Mouse (Mus musculus): ENCODE measurements around the gene Cacna1e.

Gene Cacna1e

GRCm38 (mm10) chr1:154784862-154785261, 99.4 kb downstream of the Cacna1e start:
- DNase-seq (ENCODE audit: low read depth, low spot score) = no peak

GRCm38 (mm10) chr1:154783521-154783920, 100.8 kb downstream of the Cacna1e start:
- DNase-seq (ENCODE audit: low read depth, low spot score) = no peak

GRCm38 (mm10) chr1:154779908-154780514, 104.3 kb downstream of the Cacna1e start:
- DNase-seq (ENCODE audit: low read depth, low spot score) = no peak

- DNase-seq (ENCODE audit: low read depth, low spot score) = no peak
Measured at GRCm38 (mm10) chr1:154776344-154776743, 108.0 kb downstream of the Cacna1e start.

GRCm38 (mm10) chr1:154774468-154774867, 109.8 kb downstream of the Cacna1e start:
- DNase-seq (ENCODE audit: low read depth, low spot score) = no peak

- no peak for DNase-seq (ENCODE audit: low read depth, low spot score)
Measured at GRCm38 (mm10) chr1:154771111-154771510, 113.2 kb downstream of the Cacna1e start.

GRCm38 (mm10) chr1:154770542-154770941, 113.8 kb downstream of the Cacna1e start:
- no peak for DNase-seq (ENCODE audit: low read depth, low spot score)

GRCm38 (mm10) chr1:154763132-154763531, 121.2 kb downstream of the Cacna1e start:
- no peak for DNase-seq (ENCODE audit: low read depth, low spot score)

- DNase-seq (ENCODE audit: low read depth, low spot score) = no peak
Measured at GRCm38 (mm10) chr1:154752081-154752480, 132.2 kb downstream of the Cacna1e start.

GRCm38 (mm10) chr1:154748531-154748930, 135.8 kb downstream of the Cacna1e start:
- peak; percentile 59 for DNase-seq (ENCODE audit: low read depth, low spot score)

- DNase-seq (ENCODE audit: low read depth, low spot score) = no peak
Measured at GRCm38 (mm10) chr1:154745241-154745640, 139.1 kb downstream of the Cacna1e start.

- no peak for DNase-seq (ENCODE audit: low read depth, low spot score)
Measured at GRCm38 (mm10) chr1:154730411-154730961, 153.8 kb downstream of the Cacna1e start.

- DNase-seq (ENCODE audit: low read depth, low spot score) = peak; percentile 92
Measured at GRCm38 (mm10) chr1:154729269-154729980, 154.9 kb downstream of the Cacna1e start.

GRCm38 (mm10) chr1:154728682-154729081, 155.6 kb downstream of the Cacna1e start:
- DNase-seq (ENCODE audit: low read depth, low spot score) = no peak

GRCm38 (mm10) chr1:154727696-154728095, 156.6 kb downstream of the Cacna1e start:
- no peak for DNase-seq (ENCODE audit: low read depth, low spot score)

GRCm38 (mm10) chr1:154726361-154727161, 157.7 kb downstream of the Cacna1e start:
- DNase-seq (ENCODE audit: low read depth, low spot score) = no peak

- DNase-seq (ENCODE audit: low read depth, low spot score) = no peak
Measured at GRCm38 (mm10) chr1:154725356-154726320, 158.7 kb downstream of the Cacna1e start.

GRCm38 (mm10) chr1:154723537-154724286, 160.6 kb downstream of the Cacna1e start:
- peak; percentile 60 for DNase-seq (ENCODE audit: low read depth, low spot score)

GRCm38 (mm10) chr1:154723078-154723477, 161.2 kb downstream of the Cacna1e start:
- no peak for DNase-seq (ENCODE audit: low read depth, low spot score)

- DNase-seq (ENCODE audit: low read depth, low spot score) = no peak
Measured at GRCm38 (mm10) chr1:154715596-154715995, 168.7 kb downstream of the Cacna1e start.
